ENCODE assay signal across 13 mouse cellular contexts in the genomic region with DNA sequence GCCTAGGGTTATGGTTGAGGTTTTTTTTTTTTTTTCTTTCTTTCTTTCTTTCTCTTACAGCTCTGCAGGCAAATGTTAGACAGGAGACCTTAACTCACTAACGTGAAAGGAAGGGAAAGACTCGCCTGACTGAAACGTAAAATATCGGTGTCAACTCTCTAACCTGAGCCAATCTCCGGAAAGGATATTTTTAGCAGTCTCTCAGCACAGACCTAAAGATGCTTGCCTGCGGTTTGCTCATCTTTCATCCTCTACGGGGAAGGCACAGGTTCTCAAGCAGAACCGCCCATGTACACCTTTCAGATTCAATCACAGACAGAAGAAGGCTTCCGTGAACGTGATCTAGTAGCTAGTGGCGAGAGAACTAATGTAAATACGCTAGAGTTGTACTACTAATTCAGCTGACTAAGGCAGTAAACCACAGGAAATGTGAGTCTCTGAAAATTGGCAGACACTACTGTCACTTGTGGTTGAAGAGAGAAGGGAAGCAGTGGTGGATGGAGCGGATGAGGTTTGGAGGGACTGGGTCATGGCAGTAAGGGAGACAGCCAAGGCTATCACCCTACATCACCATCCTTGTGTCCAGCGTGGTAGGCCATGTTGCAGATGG. TPM values are rescaled to one million over a fixed set of nuclear protein-coding genes. Genes with fewer than 3 reads are reported as not detected.
A peak's percentile ranks its signal among the peaks of the same experiment; 100 is the strongest.
DNase-seq lines count a peak whose midpoint lies in the region; ATAC-seq and TF ChIP-seq lines count a peak whose summit lies in the region.
"Had no signal": no experiment of that assay in that cellular context is flagged by ENCODE, and none has a peak within 500 bp of the region (broad histone marks: within the 10 kb centered on the region; RNA-seq: fewer than 3 reads in every experiment).

No protein-coding gene starts in this region.

- peaks cover 43% of the 10 kb centered on the region for H3K4me1 ChIP-seq in heart, embryonic 13.5 days
- peaks cover 23% of the 10 kb centered on the region for H3K4me1 ChIP-seq in heart, embryonic 10.5 days
- peaks cover 30% of the 10 kb centered on the region for H3K4me1 ChIP-seq in forebrain, embryonic 11.5 days (replicated peaks; ENCODE audit: control insufficient read depth, insufficient read depth, low read length)
- H3K4me1 ChIP-seq in hindbrain, postnatal 0 days (ENCODE audit: insufficient read depth, low read length) = peaks cover 17% of the 10 kb centered on the region; the same call in 1 of the 2 replicates

- no peak for ATAC-seq in heart, embryonic 13.5 days (ENCODE audit: extremely low read depth, insufficient number of reproducible peaks, low FRiP score, low TSS enrichment)
- ATAC-seq in forebrain, embryonic 11.5 days (replicated peaks; ENCODE audit: low FRiP score) = no peak
- no peak for ATAC-seq in hindbrain, postnatal 0 days
- no peak for ATAC-seq in erythroblast, adult 5-6 weeks (replicated peaks; ENCODE audit: low FRiP score, poor library complexity, severe bottlenecking)

- DNase-seq in heart, embryonic 10.5 days (ENCODE audit: low spot score) = no peak
- peak; percentile 95 for DNase-seq in 416B (ENCODE audit: low read depth)
- DNase-seq in forebrain, embryonic 11.5 days (ENCODE audit: low spot score) = peak; percentile 21
- DNase-seq in hindbrain, postnatal 0 days (ENCODE audit: low spot score) = no peak
- DNase-seq in frontal cortex, postnatal 36 days (ENCODE audit: low spot score in 2 of 2) = no peak
- DNase-seq in frontal cortex, adult 2 months (ENCODE audit: extremely low spot score in 1 of 2, low spot score in 1 of 2) = no peak
- DNase-seq: kidney, adult 2 months; layer of hippocampus, adult 9-11 months; liver had no signal

- 0 out of 2 replicates have a peak overlapping the region, but pooled peaks have one; percentile 19 for H3K9ac ChIP-seq in heart, embryonic 13.5 days
- H3K9ac ChIP-seq in forebrain, embryonic 11.5 days (ENCODE audit: low read length) = peak overlapping the region; percentile 8; the same call in 1 of the 2 replicates
- H3K9ac ChIP-seq in hindbrain, postnatal 0 days (replicated peaks; ENCODE audit: low read length) = no peak overlapping the region

- H3K4me2 ChIP-seq in heart, embryonic 13.5 days = no peak overlapping the region
- no peak overlapping the region for H3K4me2 ChIP-seq in forebrain, embryonic 11.5 days (ENCODE audit: low read depth, low read length, severe bottlenecking)
- H3K4me2 ChIP-seq in hindbrain, postnatal 0 days (ENCODE audit: low read depth, low read length) = 0 out of 2 replicates have a peak overlapping the region, but pooled peaks have one; percentile 10
- H3K4me2 ChIP-seq: heart, embryonic 11.5 days had no signal

- WGBS in heart, embryonic 13.5 days = 70% methylated on average over 14 of the region's 14 CpGs
- WGBS in heart, embryonic 10.5 days = 75% methylated on average over 14 of the region's 14 CpGs
- WGBS in forebrain, embryonic 11.5 days = 92% methylated on average over 14 of the region's 14 CpGs
- 68% methylated on average over 14 of the region's 14 CpGs for WGBS in hindbrain, postnatal 0 days

- H3K4me3 ChIP-seq in heart, embryonic 13.5 days = no peak overlapping the region
- H3K4me3 ChIP-seq in heart, embryonic 10.5 days = no peak overlapping the region
- no peak overlapping the region for H3K4me3 ChIP-seq in forebrain, embryonic 11.5 days (ENCODE audit: low read depth, low read length)
- H3K4me3 ChIP-seq in hindbrain, postnatal 0 days (ENCODE audit: low read length) = no peak overlapping the region

- H3K27ac ChIP-seq in heart, embryonic 13.5 days (replicated peaks) = 0 out of 2 replicates have a peak overlapping the region, but pooled peaks have one; percentile 12
- H3K27ac ChIP-seq in heart, embryonic 10.5 days = no peak overlapping the region
- H3K27ac ChIP-seq in forebrain, embryonic 11.5 days (ENCODE audit: low read depth, low read length) = peak overlapping the region; percentile 90
- H3K27ac ChIP-seq in hindbrain, postnatal 0 days = no peak overlapping the region
- H3K27ac ChIP-seq: macrophage had no signal

- H3K9me3 ChIP-seq in heart, embryonic 13.5 days = no peaks in the 10 kb centered on the region
- no peaks in the 10 kb centered on the region for H3K9me3 ChIP-seq in heart, embryonic 10.5 days
- H3K9me3 ChIP-seq in forebrain, embryonic 11.5 days (ENCODE audit: control insufficient read depth, low read length) = no peaks in the 10 kb centered on the region
- H3K9me3 ChIP-seq in hindbrain, postnatal 0 days (ENCODE audit: low read length) = no peaks in the 10 kb centered on the region

- H3K36me3 ChIP-seq in heart, embryonic 13.5 days = peaks cover 60% of the 10 kb centered on the region
- H3K36me3 ChIP-seq in heart, embryonic 10.5 days = peaks cover 38% of the 10 kb centered on the region
- H3K36me3 ChIP-seq in forebrain, embryonic 11.5 days (ENCODE audit: control insufficient read depth, insufficient read depth, low read length) = peaks cover 6% of the 10 kb centered on the region; the same call in 1 of the 2 replicates
- peaks cover 31% of the 10 kb centered on the region for H3K36me3 ChIP-seq in hindbrain, postnatal 0 days (ENCODE audit: insufficient read depth, low read length)

- no peak for TF ChIP-seq CTCF in hindbrain, postnatal 0 days (IDR thresholded peaks at IDR 0.05; ENCODE audit: low read depth)

- no peaks in the 10 kb centered on the region for H3K27me3 ChIP-seq in heart, embryonic 13.5 days (replicated peaks)
- no peaks in the 10 kb centered on the region for H3K27me3 ChIP-seq in heart, embryonic 10.5 days (ENCODE audit: insufficient read depth, poor library complexity, severe bottlenecking)
- H3K27me3 ChIP-seq in forebrain, embryonic 11.5 days (ENCODE audit: control insufficient read depth, insufficient read depth, low read length) = no peaks in the 10 kb centered on the region
- no peaks in the 10 kb centered on the region for H3K27me3 ChIP-seq in hindbrain, postnatal 0 days (ENCODE audit: insufficient read depth, low read length)

RNA-seq across cellular contexts. Expression of a gene that starts 12.9 kb away (rescaled TPM):
- 111 and 116 TPM in 2 replicates for polyA plus RNA-seq in heart, embryonic 13.5 days (2015; fragmentation: Nextera tagmentation; extraction: Ambion mirVana)
- polyA plus RNA-seq in heart, embryonic 10.5 days (2016; fragmentation: Nextera tagmentation; extraction: Ambion mirVana) = 164 and 186 TPM in 2 replicates
- 823 and 854 TPM in 2 replicates for polyA plus RNA-seq in forebrain, embryonic 11.5 days (2014; fragmentation: Nextera tagmentation; extraction: Ambion mirVana)
- 690 and 787 TPM in 2 replicates for total RNA-seq in hindbrain, postnatal 0 days (2014; rRNA removed)
- 1,844 and 1,981 TPM in 2 replicates for polyA plus RNA-seq in hindbrain, postnatal 0 days (2015; fragmentation: Nextera tagmentation; extraction: Ambion mirVana)
- total RNA-seq in erythroblast, adult 5-6 weeks (2015; ENCODE audit: low replicate concordance) = not detected in 2 replicates
- 0.17 and 0.28 TPM in 2 replicates for total RNA-seq in erythroblast, adult 5-6 weeks (2017; ENCODE audit: low replicate concordance)
- polyA plus RNA-seq in frontal cortex, adult 2 months (2012; rRNA removed) = 145 and 146 TPM in 2 replicates

Comparison
In these comparisons a context has a peak if more than half of its experiments do, and no peak if none do; other contexts are left out.
1. H3K27ac ChIP-seq: peak in heart, embryonic 13.5 days (single experiment) and forebrain, embryonic 11.5 days (single experiment); none in heart, embryonic 10.5 days (single experiment) and hindbrain, postnatal 0 days (single experiment).
2. DNase-seq: peak in 416B (single experiment) and forebrain, embryonic 11.5 days (single experiment); none in heart, embryonic 10.5 days (single experiment), hindbrain, postnatal 0 days (single experiment), frontal cortex, postnatal 36 days (0 of 2) and frontal cortex, adult 2 months (0 of 2).